Mouse (Mus musculus) hindbrain, embryonic 10.5 days (tissue): ENCODE measurements at regions not wholly inside any gene's neighbourhood (a gene's known extent, or its start where the extent isn't known, plus 50 kb on each side); places are given as distances from the start of the nearest gene placed in this dataset.
A peak's percentile ranks its signal among the peaks of the same experiment; 100 is the strongest.

ENCODE experiments used
- DNase-seq: peaks from one replicate; pipeline ENCODE4 v3.0.0-alpha.2; 2017; ENCODE audit warnings: low spot score
- H3K27ac ChIP-seq: fragments of 300-500 bp; sonication (generic); 2 replicates; pipeline ENCODE4 v1.5.1; 2016; ENCODE audit warnings: mild to moderate bottlenecking, moderate library complexity
- H3K27me3 ChIP-seq: fragments of 300-500 bp; sonication (generic); 2 replicates; pipeline ENCODE4 v1.6.1; 2016; ENCODE audit warnings: mild to moderate bottlenecking; ENCODE audit not compliant: poor library complexity, insufficient read depth, severe bottlenecking
- H3K36me3 ChIP-seq: fragments of 300-500 bp; sonication (generic); 2 replicates; pipeline ENCODE4 v1.6.1; 2016; ENCODE audit warnings: mild to moderate bottlenecking, moderate library complexity
- H3K4me1 ChIP-seq: fragments of 300-500 bp; sonication (generic); replicated peaks from 2 replicates; pipeline ENCODE4 v1.6.1; 2016; ENCODE audit warnings: mild to moderate bottlenecking
- H3K4me3 ChIP-seq: fragments of 300-500 bp; sonication (generic); 2 replicates; pipeline ENCODE4 v1.5.1; 2016; ENCODE audit warnings: mild to moderate bottlenecking, moderate library complexity
- H3K9me3 ChIP-seq: fragments of 300-500 bp; sonication (generic); 2 replicates; pipeline ENCODE4 v1.6.1; 2016; ENCODE audit warnings: mild to moderate bottlenecking, moderate library complexity
- whole genome bisulfite sequencing: fragments of 180-500 bp; shearing (Covaris S2); methylation state at CpG from one replicate; pipeline ENCODE4 v1.1.7; 2016; 5-methylcytosine and 5-hydroxymethylcytosine counted together

- peaks cover 15% of the 10 kb centered on the region; the same call in 1 of the 2 replicates for H3K4me1 ChIP-seq
- 73% methylated on average over 12 of the region's 12 CpGs for WGBS
- H3K9me3 ChIP-seq, result peaks cover 9% of the 10 kb centered on the region
- H3K36me3 ChIP-seq, result no peaks in the 10 kb centered on the region
- DNase-seq, result no peak
- H3K27me3 ChIP-seq, result no peaks in the 10 kb centered on the region
- peak overlapping the region; percentile 30; the same call in 1 of the 2 replicates for H3K4me3 ChIP-seq
- H3K27ac ChIP-seq, result no peak overlapping the region
Measured at GRCm38 (mm10) chr3:52510088-52510765, 242.1 kb downstream of the Foxo1 start.

DNA sequence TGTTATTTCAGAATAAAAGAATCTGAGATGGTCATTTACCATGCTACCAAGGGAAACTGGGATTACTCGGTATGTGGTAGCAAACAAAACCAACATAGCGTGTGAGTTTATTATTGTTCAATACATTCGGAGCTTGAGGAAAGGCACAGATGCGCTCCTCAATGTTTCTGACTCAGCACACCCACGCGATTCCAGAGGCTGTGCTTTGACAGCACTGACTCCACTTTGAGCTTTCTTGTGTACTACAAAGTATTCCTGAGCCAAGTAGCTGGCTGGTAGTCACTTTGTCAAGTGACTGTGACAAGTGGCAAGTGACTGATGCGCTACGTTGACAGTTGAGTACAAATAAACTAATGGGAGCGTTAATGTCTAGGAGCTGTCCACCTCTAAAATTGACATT is 235.8 kb downstream of the Foxo1 start:
- Histone ChIP-seq H3K4me1 (peaks cover 8% of the 10 kb centered on the region), H3K4me3 (no peak overlapping the region), H3K27me3 (no peaks in the 10 kb centered on the region), H3K9me3 (peaks cover 9% of the 10 kb centered on the region), H3K36me3 (no peaks in the 10 kb centered on the region), H3K27ac (no peak overlapping the region)
- DNase-seq, result no peak
- 88% methylated on average over 9 of the region's 9 CpGs for WGBS

GRCm38 (mm10) chr3:52502223-52502622 is 234.1 kb downstream of the Foxo1 start:
- H3K27ac ChIP-seq, result no peak overlapping the region
- H3K4me3 ChIP-seq, result no peak overlapping the region
- peak; percentile 18 for DNase-seq
- H3K27me3 ChIP-seq, result no peaks in the 10 kb centered on the region; the same call in 1 of the 2 replicates
- 41% methylated on average over 7 of the region's 7 CpGs for WGBS
- H3K4me1 ChIP-seq, result peaks cover 8% of the 10 kb centered on the region
- no peaks in the 10 kb centered on the region for H3K36me3 ChIP-seq
- H3K9me3 ChIP-seq, result no peaks in the 10 kb centered on the region

DNA sequence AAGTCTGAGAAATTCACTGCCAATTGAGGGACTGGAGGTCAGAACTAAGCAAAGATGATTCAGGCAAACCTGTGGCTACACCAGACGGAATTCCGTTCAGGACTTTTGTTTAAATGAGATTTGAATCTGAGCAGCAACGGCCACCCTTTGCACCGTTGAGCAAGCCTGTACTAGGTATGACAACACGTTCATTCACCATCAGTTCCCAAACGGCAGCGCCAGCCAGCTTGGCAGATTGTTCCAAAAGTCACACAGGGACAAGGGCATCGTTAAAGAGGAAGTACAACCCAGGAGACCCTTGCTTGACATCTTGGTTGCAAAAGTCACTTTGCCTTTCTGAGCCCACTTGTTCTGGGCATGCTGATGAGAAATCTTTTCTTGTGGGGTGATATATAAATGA is 233.5 kb downstream of the Foxo1 start:
- no peaks in the 10 kb centered on the region for H3K9me3 ChIP-seq
- no peak overlapping the region for H3K27ac ChIP-seq
- DNase-seq, result no peak
- no peaks in the 10 kb centered on the region for H3K36me3 ChIP-seq
- peaks cover 8% of the 10 kb centered on the region for H3K4me1 ChIP-seq
- no peak overlapping the region for H3K4me3 ChIP-seq
- H3K27me3 ChIP-seq, result no peaks in the 10 kb centered on the region; the same call in 1 of the 2 replicates
- WGBS, result 90% methylated on average over 8 of the region's 8 CpGs

DNA sequence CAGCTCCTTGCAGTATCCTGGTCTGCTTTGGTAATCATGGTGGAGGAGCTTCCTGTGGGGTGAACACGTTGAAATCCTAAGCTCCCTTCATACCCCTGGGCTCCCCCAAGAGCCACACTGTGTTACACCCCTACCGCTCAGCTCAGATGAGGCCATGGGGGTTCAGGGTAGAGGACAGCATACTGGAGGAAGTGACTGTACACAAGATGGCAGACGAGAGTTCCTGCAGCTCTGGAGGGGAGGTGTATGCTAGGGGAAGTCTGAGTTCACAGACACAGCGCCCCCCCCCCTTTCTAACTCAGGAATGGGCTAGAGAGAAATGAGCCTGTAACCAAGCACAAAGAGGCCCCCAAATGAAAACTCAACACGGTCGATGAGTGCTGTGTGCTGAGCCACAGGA is 231.9 kb downstream of the Foxo1 start:
- no peaks in the 10 kb centered on the region for H3K9me3 ChIP-seq

GRCm38 (mm10) chr3:52499581-52499980 is 231.4 kb downstream of the Foxo1 start:
- Histone ChIP-seq H3K27me3 (no peaks in the 10 kb centered on the region; the same call in 1 of the 2 replicates), H3K36me3 (no peaks in the 10 kb centered on the region), H3K9me3 (no peaks in the 10 kb centered on the region), H3K27ac (no peak overlapping the region), H3K4me1 (peaks cover 8% of the 10 kb centered on the region), H3K4me3 (no peak overlapping the region)
- no peak for DNase-seq
- 91% methylated on average over 1 of the region's 1 CpGs for WGBS

More for the DNA sequence above, 231.9 kb downstream of the Foxo1 start:
- WGBS, result 82% methylated on average over 6 of the region's 6 CpGs
- no peak for DNase-seq
- Histone ChIP-seq H3K27ac (no peak overlapping the region), H3K27me3 (no peaks in the 10 kb centered on the region; the same call in 1 of the 2 replicates), H3K4me1 (peaks cover 8% of the 10 kb centered on the region), H3K4me3 (no peak overlapping the region), H3K36me3 (no peaks in the 10 kb centered on the region)

- no peak for DNase-seq
- no peak overlapping the region for H3K27ac ChIP-seq
- WGBS, result 90% methylated on average over 15 of the region's 15 CpGs
- H3K4me1 ChIP-seq, result peaks cover 8% of the 10 kb centered on the region
- no peaks in the 10 kb centered on the region for H3K9me3 ChIP-seq
- H3K36me3 ChIP-seq, result no peaks in the 10 kb centered on the region
- no peak overlapping the region for H3K4me3 ChIP-seq
- no peaks in the 10 kb centered on the region; the same call in 1 of the 2 replicates for H3K27me3 ChIP-seq
Measured at GRCm38 (mm10) chr3:52498506-52499228, 230.5 kb downstream of the Foxo1 start.

DNA sequence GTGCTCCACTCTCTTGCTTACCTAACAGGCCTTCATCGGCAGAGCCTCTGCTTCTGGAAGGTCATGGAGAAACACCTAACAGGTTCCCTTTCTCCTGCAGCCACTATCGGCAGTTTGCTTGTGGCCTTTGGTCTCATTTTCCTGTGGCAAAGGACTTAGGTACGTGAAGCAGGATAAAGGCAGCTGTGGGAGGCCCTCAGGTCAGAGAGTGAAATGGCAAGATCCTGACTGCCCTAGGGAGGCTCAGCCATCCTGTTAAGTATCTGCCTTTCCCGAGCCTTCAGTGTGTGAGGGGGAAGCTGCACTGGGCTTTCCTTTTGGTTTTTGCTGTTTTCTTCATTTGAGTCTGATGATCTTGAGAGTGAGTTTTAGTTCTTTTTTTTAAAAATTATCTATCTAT is 228.8 kb downstream of the Foxo1 start:
- no peaks in the 10 kb centered on the region; the same call in 1 of the 2 replicates for H3K27me3 ChIP-seq
- WGBS, result 79% methylated on average over 4 of the region's 4 CpGs
- no peak for DNase-seq

DNA sequence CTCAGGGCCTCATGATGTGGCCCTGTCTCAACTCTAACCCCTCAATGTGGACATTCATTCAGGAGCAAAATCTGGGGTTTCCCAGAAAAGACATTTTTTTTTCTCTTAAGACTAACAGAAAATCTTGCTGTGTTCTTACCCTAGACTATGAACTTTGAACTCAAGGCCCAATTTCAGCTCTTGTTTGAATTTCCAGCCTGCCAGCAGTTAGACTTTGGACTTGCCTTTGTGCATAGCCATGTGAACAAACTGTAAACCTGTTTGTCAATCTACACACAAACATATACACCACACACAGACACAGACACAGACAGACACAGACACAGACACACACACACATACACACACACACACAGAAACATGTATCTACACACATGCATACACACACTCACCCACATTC is 227.3 kb downstream of the Foxo1 start:
- no peak for DNase-seq
- Histone ChIP-seq H3K4me3 (no peak overlapping the region), H3K27ac (no peak overlapping the region), H3K4me1 (no peaks in the 10 kb centered on the region), H3K27me3 (no peaks in the 10 kb centered on the region; the same call in 1 of the 2 replicates), H3K9me3 (no peaks in the 10 kb centered on the region), H3K36me3 (no peaks in the 10 kb centered on the region)

More for the DNA sequence above, 228.8 kb downstream of the Foxo1 start:
- Histone ChIP-seq H3K9me3 (no peaks in the 10 kb centered on the region), H3K4me1 (peaks cover 3% of the 10 kb centered on the region; the same call in 1 of the 2 replicates), H3K4me3 (no peak overlapping the region), H3K36me3 (no peaks in the 10 kb centered on the region), H3K27ac (no peak overlapping the region)

DNA sequence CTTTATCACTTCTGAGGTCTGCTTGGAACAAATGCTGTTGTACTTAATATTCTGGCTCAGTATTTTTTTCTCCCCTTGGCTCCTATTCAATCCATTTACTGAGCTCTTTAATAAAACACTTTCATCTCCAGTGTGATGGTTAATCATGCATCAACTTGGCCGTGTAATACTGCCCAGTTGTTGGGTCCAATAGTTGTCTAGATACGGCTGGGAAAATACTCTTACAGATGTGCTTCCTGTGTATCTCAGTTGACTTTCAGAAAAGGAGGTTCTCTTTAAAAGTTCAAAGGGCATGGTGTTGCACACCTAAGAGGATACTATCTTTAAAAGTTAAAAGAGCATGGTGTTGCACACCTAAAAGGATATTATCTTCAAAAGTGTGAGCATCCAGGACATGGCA is 226.8 kb downstream of the Foxo1 start:
- no peaks in the 10 kb centered on the region; the same call in 1 of the 2 replicates for H3K27me3 ChIP-seq
- H3K9me3 ChIP-seq, result no peaks in the 10 kb centered on the region
- no peaks in the 10 kb centered on the region for H3K4me1 ChIP-seq
- no peak overlapping the region for H3K27ac ChIP-seq
- H3K4me3 ChIP-seq, result no peak overlapping the region
- 83% methylated on average over 2 of the region's 2 CpGs for WGBS
- H3K36me3 ChIP-seq, result no peaks in the 10 kb centered on the region
- no peak for DNase-seq

DNA sequence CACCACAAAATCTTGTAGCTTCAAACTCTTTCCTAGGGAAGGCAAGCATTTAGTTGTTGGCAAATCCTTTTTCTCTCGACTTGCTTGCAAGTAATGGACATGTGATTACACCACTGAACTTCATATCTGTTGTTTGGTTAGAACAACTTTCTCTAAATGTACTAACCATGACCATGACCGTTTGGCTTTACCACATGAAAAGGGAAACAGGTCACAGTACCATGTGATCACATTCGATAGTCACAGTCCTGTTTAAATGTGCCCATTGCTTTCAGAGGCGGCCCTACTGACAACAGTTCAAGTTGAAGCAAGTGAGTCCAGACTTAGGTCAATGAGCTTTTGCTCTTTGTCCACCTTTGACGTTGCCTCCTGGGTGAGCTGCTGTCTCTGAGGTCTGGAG is 211.1 kb downstream of the Foxo1 start:
- no peaks in the 10 kb centered on the region for H3K27me3 ChIP-seq
- no peaks in the 10 kb centered on the region for H3K36me3 ChIP-seq
- H3K4me3 ChIP-seq, result no peak overlapping the region
- no peaks in the 10 kb centered on the region for H3K4me1 ChIP-seq
- H3K9me3 ChIP-seq, result no peaks in the 10 kb centered on the region
- DNase-seq, result no peak
- 85% methylated on average over 5 of the region's 5 CpGs for WGBS
- H3K27ac ChIP-seq, result no peak overlapping the region

DNA sequence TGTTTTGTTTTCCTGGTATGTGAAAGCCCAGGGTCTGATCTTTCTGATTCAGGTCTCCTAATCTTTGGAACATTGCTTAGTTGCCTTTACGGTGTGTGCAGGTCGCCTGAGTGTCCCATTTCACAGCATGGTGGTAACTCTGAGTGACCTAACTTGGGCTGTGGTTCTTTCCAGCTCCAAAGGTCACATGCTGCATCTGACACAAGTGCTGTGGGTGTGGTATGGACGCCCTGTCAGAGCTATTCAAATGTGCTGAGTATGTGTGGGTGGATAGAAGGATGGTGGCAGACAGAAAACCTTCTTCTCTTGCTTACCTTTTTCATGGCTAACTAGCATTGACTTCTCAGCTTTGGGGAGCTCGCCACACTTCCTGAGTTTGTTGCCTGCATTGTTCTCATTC is 201.8 kb downstream of the Foxo1 start:
- Histone ChIP-seq H3K9me3 (peaks cover 15% of the 10 kb centered on the region), H3K27me3 (no peaks in the 10 kb centered on the region), H3K27ac (no peak overlapping the region), H3K4me1 (0 out of 2 replicates have a peak, but pooled peaks cover 3% of the 10 kb centered on the region), H3K4me3 (no peak overlapping the region), H3K36me3 (0 out of 2 replicates have a peak, but pooled peaks cover 4% of the 10 kb centered on the region)
- DNase-seq, result no peak
- 77% methylated on average over 4 of the region's 4 CpGs for WGBS

GRCm38 (mm10) chr3:52469397-52469796 is 201.3 kb downstream of the Foxo1 start:
- DNase-seq, result no peak
- Histone ChIP-seq H3K9me3 (peaks cover 15% of the 10 kb centered on the region), H3K27me3 (no peaks in the 10 kb centered on the region), H3K36me3 (0 out of 2 replicates have a peak, but pooled peaks cover 4% of the 10 kb centered on the region), H3K27ac (no peak overlapping the region), H3K4me1 (0 out of 2 replicates have a peak, but pooled peaks cover 3% of the 10 kb centered on the region), H3K4me3 (no peak overlapping the region)
- 94% methylated on average over 5 of the region's 5 CpGs for WGBS
